Mouse (Mus musculus): ENCODE results near the gene Emid1.
"Not testable (repeated sequence)": the region's sequence is repeated elsewhere in the genome, so short reads cannot be mapped to it uniquely, and the experiment has no call there.

Gene Emid1

GRCm38 (mm10) chr11:5103986-5104509 lies 48.0 kb downstream of the Emid1 start:
- DNase-seq (ENCODE audit: low spot score in 2 of 2): no peak

DNA sequence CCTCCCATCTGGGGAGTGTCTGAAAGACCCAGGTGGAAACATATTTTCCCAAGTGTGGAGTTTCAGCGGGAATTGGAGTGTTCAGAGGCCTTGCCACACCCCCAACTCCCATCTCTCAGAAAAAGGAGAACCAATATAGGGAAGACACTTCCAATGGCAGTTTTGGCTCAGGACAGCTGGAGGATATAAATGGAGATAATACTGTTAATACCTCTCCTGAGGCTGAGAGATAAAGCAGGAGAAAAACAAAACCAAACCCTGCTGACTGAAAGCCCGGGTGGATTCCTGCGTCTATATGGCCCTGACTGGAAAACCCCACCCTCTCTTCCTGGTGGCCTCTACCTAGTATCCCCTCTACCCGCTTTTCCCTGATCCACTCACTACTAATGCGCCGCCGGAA lies 49.7 kb downstream of the Emid1 start:
- DNase-seq (ENCODE audit: low spot score in 2 of 2): no peak

DNA sequence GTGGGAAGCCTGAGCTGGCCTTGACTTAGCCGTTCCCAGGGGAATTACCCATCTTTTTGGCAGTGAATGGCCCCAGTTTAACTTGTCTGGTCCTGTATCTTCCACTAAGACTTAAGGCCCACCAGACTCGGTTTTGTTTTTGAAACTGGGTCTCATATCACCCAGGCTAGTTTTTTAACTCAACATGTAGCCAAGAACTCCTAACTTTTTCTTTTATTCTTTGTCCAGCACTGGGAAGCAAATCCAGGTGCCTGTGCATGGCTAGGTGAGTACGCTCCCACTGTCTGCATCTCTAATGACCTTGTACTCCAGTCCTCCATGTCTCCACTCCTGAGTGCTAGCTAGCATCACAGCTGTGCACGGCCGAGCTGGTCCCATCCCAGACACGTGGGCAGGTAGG lies 50.4 kb downstream of the Emid1 start:
- DNase-seq (ENCODE audit: low spot score in 2 of 2): no peak

DNA sequence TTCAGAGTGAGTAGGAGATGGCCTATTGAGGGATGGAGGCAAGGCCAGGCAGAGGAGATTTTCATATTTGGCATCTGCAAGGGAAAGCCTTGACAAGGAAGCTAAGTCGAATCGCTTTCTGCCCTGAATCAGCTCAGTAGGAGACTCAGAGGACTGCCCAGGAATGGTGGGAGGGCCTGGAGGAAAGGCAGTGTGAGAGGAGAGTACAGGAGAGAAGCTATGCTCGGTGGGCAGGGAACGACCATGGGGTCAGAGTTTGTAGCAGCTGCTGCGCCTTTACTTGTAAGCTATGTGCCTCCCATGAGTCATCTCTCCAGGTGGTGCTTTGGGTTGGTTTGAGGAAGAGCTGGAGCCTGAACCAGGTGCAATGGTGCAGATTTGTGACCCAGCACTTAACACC lies 51.3 kb downstream of the Emid1 start:
- DNase-seq (ENCODE audit: low spot score in 2 of 2): no peak

DNA sequence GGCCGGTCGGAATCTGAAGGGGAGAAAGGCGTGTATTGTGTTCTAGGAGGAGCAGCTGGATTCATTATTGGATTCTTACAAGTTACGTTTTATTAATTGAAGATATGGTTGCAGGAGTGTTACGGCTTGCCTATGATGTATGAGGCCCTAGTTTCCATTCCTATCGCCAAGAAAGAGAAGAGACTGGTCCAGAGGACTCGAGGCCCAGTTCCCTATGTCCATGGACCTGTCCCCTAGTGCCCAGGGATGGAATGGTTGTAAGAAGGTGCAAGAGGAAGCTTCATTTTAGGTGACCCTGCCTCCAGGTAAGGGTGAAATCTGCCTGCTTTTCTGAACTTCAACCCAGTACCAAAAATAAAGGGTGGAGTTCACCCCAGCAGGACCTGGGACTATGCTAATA lies 51.8 kb downstream of the Emid1 start:
- DNase-seq (ENCODE audit: low spot score in 2 of 2): no peak

- peak; percentile 77 to 79 for DNase-seq (ENCODE audit: low spot score in 2 of 2)
Observed at GRCm38 (mm10) chr11:5099576-5100183, 52.4 kb downstream of the Emid1 start.

GRCm38 (mm10) chr11:5098736-5099542 lies 53.1 kb downstream of the Emid1 start, which contains the start of the genes Rhbdd3 and Ewsr1:
Gene Rhbdd3, plus strand, starts transcription at chr11:5098926.
Gene Ewsr1, minus strand, starts transcription at chr11:5099266.
- peak; percentile 97 to 99 for DNase-seq (ENCODE audit: low spot score in 2 of 2)

GRCm38 (mm10) chr11:5098035-5098735 lies 53.9 kb downstream of the Emid1 start:
- peak; percentile 67 to 71 for DNase-seq (ENCODE audit: low spot score in 2 of 2)

GRCm38 (mm10) chr11:5096480-5097020 lies 55.5 kb downstream of the Emid1 start:
- no peak for DNase-seq (ENCODE audit: low spot score in 2 of 2)

DNA sequence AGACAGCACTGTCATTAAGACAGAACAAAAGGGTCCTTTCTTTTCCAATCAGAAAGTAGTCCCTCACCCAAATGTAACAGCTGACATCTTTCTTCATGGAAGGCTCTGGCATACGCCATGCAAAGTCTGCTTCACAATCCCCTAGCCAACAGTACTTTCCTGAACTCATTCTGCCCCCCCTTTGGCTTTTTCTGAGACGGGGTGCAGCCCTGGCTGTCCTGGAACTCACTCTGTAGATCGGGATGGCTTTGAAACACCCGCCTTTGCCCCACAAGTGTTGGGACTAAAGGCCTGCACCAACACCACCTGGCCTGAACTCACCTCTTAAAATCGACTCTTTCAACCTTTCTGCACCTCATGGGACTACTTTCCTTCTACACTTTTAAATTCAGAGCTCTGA lies 56.2 kb downstream of the Emid1 start:
- no peak for DNase-seq (ENCODE audit: low spot score in 2 of 2)

DNA sequence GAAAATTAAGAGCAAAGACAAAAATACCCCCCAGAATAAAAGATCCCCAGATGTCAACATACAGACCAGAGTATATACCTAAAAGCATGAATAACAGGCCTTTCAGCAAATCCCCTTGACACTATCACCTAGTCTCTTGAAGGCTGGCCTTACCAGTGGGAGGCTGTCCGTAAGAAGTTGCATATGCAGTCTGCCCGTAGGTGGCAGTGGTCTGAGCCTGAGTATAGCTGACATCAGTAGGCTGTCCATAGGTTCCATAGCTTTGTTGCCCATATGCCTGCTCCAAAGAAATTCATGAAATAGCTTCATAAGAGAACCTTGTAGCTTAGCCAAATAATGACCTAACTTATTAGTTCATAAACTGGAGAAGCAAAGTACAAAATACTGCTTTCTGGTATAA lies 60.4 kb downstream of the Emid1 start:
- no peak for DNase-seq (ENCODE audit: low spot score in 2 of 2)

DNA sequence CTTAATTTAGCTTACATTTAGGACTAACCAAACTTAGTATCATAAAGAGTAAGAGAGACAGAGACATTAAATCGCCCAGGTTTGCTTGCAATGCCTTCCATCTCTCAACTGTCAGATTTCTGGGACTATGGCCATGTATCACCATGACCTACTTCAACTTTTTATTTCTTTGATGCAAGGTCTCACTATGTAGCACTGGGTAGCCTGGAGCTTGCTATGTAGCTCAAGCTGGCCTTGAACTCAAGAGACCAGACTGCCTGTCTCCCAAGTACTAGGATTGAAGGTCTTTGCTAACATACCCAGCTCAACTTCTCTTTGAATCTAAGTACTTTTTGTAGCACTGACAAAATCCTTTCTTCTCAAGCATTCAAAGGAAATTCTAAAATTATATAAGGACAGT lies 62.9 kb downstream of the Emid1 start:
- no peak for DNase-seq (ENCODE audit: low spot score in 2 of 2)

DNA sequence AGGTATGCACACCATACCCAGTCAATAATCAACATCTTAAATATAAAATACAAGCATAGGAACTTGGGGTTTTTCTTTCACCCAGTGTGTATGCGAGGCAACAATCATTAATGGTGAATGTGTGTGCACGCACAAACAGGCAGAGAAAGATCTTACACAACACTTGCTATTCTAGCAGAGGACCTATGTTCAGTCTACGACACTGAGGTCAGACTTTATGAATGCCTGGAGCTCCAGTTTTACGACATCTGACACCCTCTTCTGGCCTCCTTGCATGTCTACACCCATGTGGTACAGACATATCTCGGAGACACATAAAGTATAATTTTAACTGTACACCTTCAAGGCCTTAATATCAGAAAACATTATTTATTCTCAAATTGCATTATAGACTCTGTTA lies 75.2 kb downstream of the Emid1 start:
- DNase-seq (ENCODE audit: low spot score in 2 of 2): not testable (repeated sequence)

DNA sequence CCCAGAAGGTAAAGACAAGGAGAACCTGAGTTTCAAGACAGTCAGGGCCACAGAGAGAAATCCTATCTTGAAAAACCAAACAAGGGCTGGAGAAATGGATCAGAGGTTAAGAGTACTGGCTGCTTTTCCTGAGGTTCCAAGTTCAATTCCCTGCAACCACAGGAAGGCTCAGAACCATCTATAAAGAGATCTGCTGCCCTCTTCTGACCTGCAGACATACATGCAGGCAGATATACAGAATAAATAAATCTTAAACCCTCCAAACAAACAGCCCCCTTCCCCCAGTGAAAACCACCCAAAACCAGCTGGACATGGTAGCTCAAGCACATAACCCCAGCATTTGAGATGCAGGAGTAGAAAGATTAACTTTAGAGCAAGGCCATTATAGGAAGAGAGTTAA lies 76.3 kb downstream of the Emid1 start:
- no peak for DNase-seq (ENCODE audit: low spot score in 2 of 2)

GRCm38 (mm10) chr11:5074882-5075281 lies 77.2 kb downstream of the Emid1 start:
- no peak for DNase-seq (ENCODE audit: low spot score in 2 of 2)

GRCm38 (mm10) chr11:5068126-5068971 lies 83.7 kb downstream of the Emid1 start:
- no peak for DNase-seq (ENCODE audit: low spot score in 2 of 2)

GRCm38 (mm10) chr11:5067063-5067462 lies 85.0 kb downstream of the Emid1 start:
- DNase-seq (ENCODE audit: low spot score in 2 of 2): no peak

DNA sequence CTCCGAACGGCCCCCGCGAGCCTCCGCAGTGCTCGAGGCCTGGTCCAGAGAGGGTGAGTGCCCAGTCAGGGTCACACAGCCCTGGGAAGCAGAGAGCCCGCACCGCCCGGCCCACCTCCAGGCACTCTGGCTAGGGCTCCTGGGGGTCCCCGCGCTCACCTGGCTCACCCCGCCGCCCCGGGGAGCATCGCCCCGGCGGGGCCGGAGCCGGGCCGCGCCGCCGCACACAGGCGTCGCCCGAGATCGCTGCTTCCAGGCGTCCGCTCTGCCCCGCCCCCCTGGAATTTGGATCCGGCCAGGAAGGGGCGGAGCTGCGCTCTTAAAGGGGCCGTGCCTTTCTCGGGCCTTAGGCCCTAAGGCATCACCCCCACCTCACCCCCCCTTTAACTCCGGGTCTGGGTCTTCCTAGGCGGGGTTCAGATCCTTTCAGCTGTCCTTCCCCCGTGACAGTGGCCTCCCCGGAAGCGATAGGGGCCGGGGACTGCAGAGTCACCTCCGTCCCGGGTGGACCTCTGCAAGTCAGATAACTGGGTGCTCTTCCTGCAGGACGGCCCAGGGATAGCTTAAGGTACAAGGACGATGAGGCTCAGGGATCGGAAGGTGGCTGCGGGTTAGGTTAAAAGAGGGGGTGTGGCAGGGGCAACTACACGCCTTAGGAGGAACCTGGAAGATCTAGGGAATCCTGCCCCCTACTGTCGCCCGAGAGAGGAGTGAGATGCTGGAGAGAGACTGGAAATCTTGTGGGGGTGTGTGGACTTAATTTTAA lies 86.8 kb downstream of the Emid1 start, which contains the start of gene Gas2l1:
Gas2l1 (minus strand) TSS at position 272 of the 766 bp plus-strand sequence.
- peak; percentile 84 to 86 for DNase-seq (ENCODE audit: low spot score in 2 of 2)

DNA sequence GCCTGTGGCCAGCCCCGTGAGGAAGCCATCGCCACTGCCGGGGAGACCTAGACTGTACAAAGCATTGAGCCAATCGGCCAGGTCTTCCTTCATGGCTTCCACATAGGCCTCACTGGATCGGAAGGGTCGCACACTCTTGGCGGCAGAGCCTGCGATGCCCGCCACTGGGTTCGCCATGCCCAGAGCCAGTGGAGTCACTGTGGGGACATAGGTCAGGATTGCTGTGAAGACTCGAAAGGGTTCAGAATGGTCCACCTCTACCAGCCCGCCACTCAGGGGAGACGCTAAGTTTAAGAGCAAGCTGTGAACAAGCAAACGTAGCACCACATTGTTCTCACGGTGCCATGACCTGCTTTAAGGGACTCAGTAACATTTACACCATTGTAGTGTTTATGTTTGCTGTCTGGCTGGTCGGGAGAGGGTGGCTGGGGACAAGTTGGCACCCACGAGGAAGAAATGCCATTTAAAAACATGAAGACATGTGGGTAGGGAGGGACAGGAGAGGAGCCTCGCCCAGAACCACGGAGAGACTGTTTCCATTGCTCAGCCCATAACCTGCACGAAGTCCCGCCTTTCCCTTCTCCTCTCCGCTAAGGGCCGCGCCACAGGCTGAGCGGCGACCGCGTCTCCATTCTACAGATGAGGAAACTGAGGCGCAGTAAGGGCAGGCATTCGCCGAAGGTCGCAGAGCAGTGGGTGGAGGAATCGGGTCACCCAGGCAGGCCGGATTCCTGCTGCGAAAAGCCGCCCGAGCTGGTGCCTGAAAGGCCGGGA lies 87.6 kb downstream of the Emid1 start:
- peak; percentile 46 to 49 for DNase-seq (ENCODE audit: low spot score in 2 of 2)

All from frontal cortex, postnatal 36 days (tissue).